Comparison of ENCODE assay signal across 20 mouse cellular contexts in genomic region chr19:58243604-58244003, GRCm38 (mm10).
DNase-seq lines count a peak whose midpoint lies in the region; ATAC-seq and TF ChIP-seq lines count a peak whose summit lies in the region.
"Had no signal": no experiment of that assay in that cellular context is flagged by ENCODE, and none has a peak within 500 bp of the region (broad histone marks: within the 10 kb centered on the region; RNA-seq: fewer than 3 reads in every experiment).

No protein-coding gene starts in this region.

- no peak for TF ChIP-seq EP300 in liver, embryonic 14.5 days (IDR thresholded peaks at IDR 0.05; ENCODE audit: low read depth)

- H3K36me3 ChIP-seq in midbrain, embryonic 13.5 days = no peaks in the 10 kb centered on the region
- no peaks in the 10 kb centered on the region for H3K36me3 ChIP-seq in midbrain, postnatal 0 days (ENCODE audit: insufficient read depth, low read length)
- no peaks in the 10 kb centered on the region for H3K36me3 ChIP-seq in intestine, embryonic 14.5 days (ENCODE audit: control insufficient read depth, insufficient read depth, low read length)
- H3K36me3 ChIP-seq in liver, embryonic 14.5 days (replicated peaks; ENCODE audit: control insufficient read depth, insufficient read depth, low read depth) = no peaks in the 10 kb centered on the region
- no peaks in the 10 kb centered on the region for H3K36me3 ChIP-seq in stomach, embryonic 16.5 days (ENCODE audit: control insufficient read depth, insufficient read depth, low read length)
- no peaks in the 10 kb centered on the region for H3K36me3 ChIP-seq in forebrain, postnatal 0 days (ENCODE audit: insufficient read depth)
- H3K36me3 ChIP-seq: G1E; hindbrain, embryonic 12.5 days; lung, embryonic 15.5 days; midbrain, embryonic 10.5 days had no signal

- H3K27me3 ChIP-seq in midbrain, embryonic 13.5 days = 0 out of 2 replicates have a peak, but pooled peaks cover 2% of the 10 kb centered on the region
- no peaks in the 10 kb centered on the region for H3K27me3 ChIP-seq in midbrain, postnatal 0 days (ENCODE audit: insufficient read depth, low read length)
- no peaks in the 10 kb centered on the region for H3K27me3 ChIP-seq in intestine, embryonic 14.5 days (replicated peaks; ENCODE audit: control insufficient read depth, insufficient read depth, low read length)
- no peaks in the 10 kb centered on the region for H3K27me3 ChIP-seq in liver, embryonic 14.5 days (ENCODE audit: control insufficient read depth, insufficient read depth, low read length)
- H3K27me3 ChIP-seq in stomach, embryonic 16.5 days (ENCODE audit: control insufficient read depth, insufficient read depth, low read length) = no peaks in the 10 kb centered on the region
- peaks cover 4% of the 10 kb centered on the region; the same call in 1 of the 2 replicates for H3K27me3 ChIP-seq in forebrain, postnatal 0 days (ENCODE audit: insufficient read depth, low read length)
- H3K27me3 ChIP-seq: hindbrain, embryonic 12.5 days; lung, embryonic 15.5 days had no signal

- WGBS in midbrain, embryonic 13.5 days = 76% methylated on average over 1 of the region's 1 CpGs
- WGBS in midbrain, postnatal 0 days = 52% methylated on average over 1 of the region's 1 CpGs
- WGBS in intestine, embryonic 14.5 days = 61% methylated on average over 1 of the region's 1 CpGs
- WGBS in liver, embryonic 14.5 days (ENCODE audit: insufficient replicate concordance) = 26% methylated on average over 1 of the region's 1 CpGs
- 61% methylated on average over 1 of the region's 1 CpGs for WGBS in stomach, embryonic 16.5 days
- WGBS in forebrain, postnatal 0 days = 63% methylated on average over 1 of the region's 1 CpGs

- H3K4me3 ChIP-seq in midbrain, embryonic 13.5 days (replicated peaks) = no peak overlapping the region
- no peak overlapping the region for H3K4me3 ChIP-seq in midbrain, postnatal 0 days (ENCODE audit: low read depth, low read length)
- H3K4me3 ChIP-seq in intestine, embryonic 14.5 days (ENCODE audit: low read depth, low read length) = no peak overlapping the region
- H3K4me3 ChIP-seq in liver, embryonic 14.5 days (ENCODE audit: insufficient read depth in 1 of 2, low read depth in 2 of 2, low read length in 2 of 2) = no peak overlapping the region
- H3K4me3 ChIP-seq in stomach, embryonic 16.5 days (replicated peaks; ENCODE audit: low read length) = no peak overlapping the region
- no peak overlapping the region for H3K4me3 ChIP-seq in forebrain, postnatal 0 days (ENCODE audit: low read depth, low read length)
- H3K4me3 ChIP-seq: hindbrain, embryonic 12.5 days; lung, embryonic 15.5 days; midbrain, embryonic 10.5 days had no signal

- peaks cover 30% of the 10 kb centered on the region for H3K4me1 ChIP-seq in midbrain, embryonic 13.5 days (replicated peaks)
- peaks cover 6% of the 10 kb centered on the region; the same call in 1 of the 2 replicates for H3K4me1 ChIP-seq in midbrain, postnatal 0 days (ENCODE audit: insufficient read depth, low read length)
- peaks cover 19% of the 10 kb centered on the region for H3K4me1 ChIP-seq in intestine, embryonic 14.5 days (replicated peaks; ENCODE audit: control insufficient read depth, insufficient read depth, low read length)
- no peaks in the 10 kb centered on the region; a peak in 1 of 4 replicates for H3K4me1 ChIP-seq in liver, embryonic 14.5 days (replicated peaks; ENCODE audit: control insufficient read depth in 2 of 2, insufficient read depth in 2 of 2, low read length in 1 of 2)
- peaks cover 7% of the 10 kb centered on the region for H3K4me1 ChIP-seq in stomach, embryonic 16.5 days (ENCODE audit: control insufficient read depth, insufficient read depth, low read length)
- no peaks in the 10 kb centered on the region for H3K4me1 ChIP-seq in forebrain, postnatal 0 days (ENCODE audit: insufficient read depth)
- H3K4me1 ChIP-seq: lung, embryonic 15.5 days had no signal

- no peaks in the 10 kb centered on the region for H3K9me3 ChIP-seq in midbrain, embryonic 13.5 days
- H3K9me3 ChIP-seq in midbrain, postnatal 0 days (ENCODE audit: low read length) = no peaks in the 10 kb centered on the region
- no peaks in the 10 kb centered on the region for H3K9me3 ChIP-seq in intestine, embryonic 14.5 days (ENCODE audit: control insufficient read depth, low read length)
- H3K9me3 ChIP-seq in liver, embryonic 14.5 days (ENCODE audit: control insufficient read depth, low read length) = no peaks in the 10 kb centered on the region
- H3K9me3 ChIP-seq in stomach, embryonic 16.5 days (replicated peaks; ENCODE audit: control insufficient read depth, low read length) = no peaks in the 10 kb centered on the region
- no peaks in the 10 kb centered on the region for H3K9me3 ChIP-seq in forebrain, postnatal 0 days (ENCODE audit: low read length)
- H3K9me3 ChIP-seq: hindbrain, embryonic 12.5 days; lung, embryonic 15.5 days; midbrain, embryonic 10.5 days had no signal

- DNase-seq in midbrain, postnatal 0 days (ENCODE audit: low spot score) = no peak
- DNase-seq in intestine, embryonic 14.5 days (ENCODE audit: low spot score) = no peak
- peak in 1 of 3 experiments; percentile 4 for DNase-seq in liver, embryonic 14.5 days (ENCODE audit: low read depth in 3 of 3, low spot score in 3 of 3)
- DNase-seq in adipocyte (ENCODE audit: low spot score) = no peak
- no peak for DNase-seq in forebrain, postnatal 0 days
- no peak for DNase-seq in cerebellum, adult 8-10 months
- DNase-seq: adrenal gland, postnatal 14 days; cerebellum, adult 9-11 months; gastrocnemius, postnatal 14 days; kidney, adult 11 months; kidney, postnatal 36 days; right cerebral cortex, postnatal 14 days had no signal

- H3K9ac ChIP-seq in midbrain, embryonic 13.5 days (replicated peaks) = no peak overlapping the region
- H3K9ac ChIP-seq in midbrain, postnatal 0 days (replicated peaks; ENCODE audit: low read length, poor library complexity, severe bottlenecking) = no peak overlapping the region
- no peak overlapping the region for H3K9ac ChIP-seq in intestine, embryonic 14.5 days (ENCODE audit: low read length)
- H3K9ac ChIP-seq in liver, embryonic 14.5 days (replicated peaks) = no peak overlapping the region
- no peak overlapping the region for H3K9ac ChIP-seq in stomach, embryonic 16.5 days (ENCODE audit: low read length)
- H3K9ac ChIP-seq in forebrain, postnatal 0 days = no peak overlapping the region
- H3K9ac ChIP-seq: hindbrain, embryonic 12.5 days; lung, embryonic 15.5 days had no signal

- H3K27ac ChIP-seq in midbrain, embryonic 13.5 days = no peak overlapping the region
- no peak overlapping the region for H3K27ac ChIP-seq in midbrain, postnatal 0 days (ENCODE audit: low read depth, low read length)
- H3K27ac ChIP-seq in intestine, embryonic 14.5 days (ENCODE audit: low read depth) = no peak overlapping the region
- H3K27ac ChIP-seq in liver, embryonic 14.5 days = no peak overlapping the region
- no peak overlapping the region for H3K27ac ChIP-seq in stomach, embryonic 16.5 days (ENCODE audit: low read length)
- H3K27ac ChIP-seq in forebrain, postnatal 0 days (ENCODE audit: low read depth, low read length) = no peak overlapping the region
- H3K27ac ChIP-seq: hindbrain, embryonic 12.5 days; lung, embryonic 15.5 days; midbrain, embryonic 10.5 days had no signal

- ATAC-seq in midbrain, embryonic 13.5 days = 0 out of 2 replicates have a peak, but pooled peaks have one; percentile 17
- ATAC-seq in midbrain, postnatal 0 days (ENCODE audit: low FRiP score) = no peak
- ATAC-seq in intestine, embryonic 14.5 days (replicated peaks; ENCODE audit: low FRiP score, low TSS enrichment, low read depth) = 0 out of 2 replicates have a peak, but pooled peaks have one; percentile 71
- peak; percentile 51; the same call in 1 of the 2 replicates for ATAC-seq in liver, embryonic 14.5 days (ENCODE audit: insufficient read depth)
- ATAC-seq in stomach, embryonic 16.5 days (ENCODE audit: insufficient read depth, low FRiP score) = peak; percentile 58; the same call in 1 of the 2 replicates
- no peak for ATAC-seq in forebrain, postnatal 0 days
- ATAC-seq: forebrain, embryonic 16.5 days had no signal

- TF ChIP-seq CTCF in midbrain, postnatal 0 days (IDR thresholded peaks at IDR 0.05) = no peak
- no peak for TF ChIP-seq CTCF in liver, embryonic 14.5 days (IDR thresholded peaks at IDR 0.05; ENCODE audit: low read depth)
- no peak for TF ChIP-seq CTCF in forebrain, postnatal 0 days (IDR thresholded peaks at IDR 0.05; ENCODE audit: low read depth)

- H3K4me2 ChIP-seq in midbrain, embryonic 13.5 days (replicated peaks) = no peak overlapping the region
- no peak overlapping the region for H3K4me2 ChIP-seq in midbrain, postnatal 0 days (ENCODE audit: low read depth, low read length, poor library complexity, severe bottlenecking)
- H3K4me2 ChIP-seq in intestine, embryonic 14.5 days (ENCODE audit: low read length) = no peak overlapping the region
- H3K4me2 ChIP-seq in liver, embryonic 14.5 days (ENCODE audit: low read depth) = no peak overlapping the region
- H3K4me2 ChIP-seq in stomach, embryonic 16.5 days (ENCODE audit: low read depth, low read length) = no peak overlapping the region
- no peak overlapping the region for H3K4me2 ChIP-seq in forebrain, postnatal 0 days (ENCODE audit: low read depth)
- H3K4me2 ChIP-seq: heart, embryonic 11.5 days; hindbrain, embryonic 12.5 days; lung, embryonic 15.5 days had no signal

Comparison
In these comparisons a context has a peak if more than half of its experiments do, and no peak if none do; other contexts are left out.
1. ATAC-seq: peak in midbrain, embryonic 13.5 days (single experiment), intestine, embryonic 14.5 days (single experiment), liver, embryonic 14.5 days (single experiment) and stomach, embryonic 16.5 days (single experiment); none in midbrain, postnatal 0 days (single experiment) and forebrain, postnatal 0 days (single experiment).